Mouse (Mus musculus): ENCODE results near the gene Prr12.
A peak's percentile ranks its signal among the peaks of the same experiment; 100 is the strongest.

Gene Prr12

DNA sequence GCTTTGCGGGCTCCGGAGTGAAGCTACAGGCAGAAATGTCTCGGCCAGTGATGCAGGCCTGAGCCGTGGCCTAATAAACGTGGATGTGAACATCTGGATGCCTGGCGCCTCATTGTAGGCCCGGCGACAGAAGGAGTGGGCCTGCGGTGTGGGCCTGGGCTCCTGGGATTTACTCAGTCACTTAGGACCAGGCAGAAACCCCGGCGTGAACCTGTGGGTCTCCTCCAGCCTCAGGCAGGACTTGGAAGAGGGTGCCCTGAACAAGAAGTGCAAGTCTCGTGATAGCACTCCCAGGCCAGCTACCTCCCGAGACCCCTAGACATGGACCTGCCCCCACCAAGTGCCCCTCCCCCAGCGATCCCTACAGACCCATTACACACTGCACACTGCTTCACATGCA is 24.6 kb upstream of the Prr12 start:
- DNase-seq (ENCODE audit: low spot score in 2 of 2) = no peak

DNA sequence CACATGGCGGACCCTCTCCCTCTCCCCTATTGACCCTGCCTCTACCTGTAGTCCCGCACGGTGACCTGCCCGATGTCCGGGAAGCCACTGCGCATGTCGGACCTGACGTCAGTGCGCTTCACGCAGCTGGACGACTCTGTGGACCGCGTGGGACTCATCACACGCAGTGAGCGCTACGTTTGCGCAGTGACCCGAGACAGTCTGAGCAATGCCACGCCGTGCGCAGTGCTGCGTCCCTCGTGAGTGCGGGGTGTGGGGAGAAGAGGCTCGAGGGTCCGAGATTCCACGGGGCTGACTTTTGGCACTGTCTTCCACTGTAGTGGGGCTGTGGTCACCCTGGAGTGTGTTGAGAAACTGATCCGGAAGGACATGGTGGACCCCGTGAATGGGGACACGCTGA is 23.8 kb upstream of the Prr12 start:
- no peak for DNase-seq (ENCODE audit: low spot score in 2 of 2)

DNA sequence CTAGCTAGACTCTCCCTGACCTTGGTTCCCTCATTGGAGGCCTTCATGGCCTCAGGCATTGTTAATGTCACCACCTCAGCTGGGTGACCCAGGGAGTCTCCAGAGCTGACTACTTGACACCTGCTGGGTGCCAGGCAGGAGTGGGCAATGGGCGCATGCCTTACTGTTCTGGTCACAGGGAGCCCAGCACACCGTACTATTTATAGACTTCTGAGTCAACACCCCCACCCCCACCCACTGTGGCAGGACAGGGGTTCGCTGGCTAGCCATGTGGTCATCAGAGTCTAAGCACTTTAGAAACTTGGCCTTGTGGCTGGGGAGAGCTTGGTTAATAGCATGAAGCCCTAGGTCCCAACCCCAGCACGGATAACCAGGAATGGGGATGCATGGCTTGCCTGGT is 22.7 kb upstream of the Prr12 start:
- no peak for DNase-seq (ENCODE audit: low spot score in 2 of 2)

DNA sequence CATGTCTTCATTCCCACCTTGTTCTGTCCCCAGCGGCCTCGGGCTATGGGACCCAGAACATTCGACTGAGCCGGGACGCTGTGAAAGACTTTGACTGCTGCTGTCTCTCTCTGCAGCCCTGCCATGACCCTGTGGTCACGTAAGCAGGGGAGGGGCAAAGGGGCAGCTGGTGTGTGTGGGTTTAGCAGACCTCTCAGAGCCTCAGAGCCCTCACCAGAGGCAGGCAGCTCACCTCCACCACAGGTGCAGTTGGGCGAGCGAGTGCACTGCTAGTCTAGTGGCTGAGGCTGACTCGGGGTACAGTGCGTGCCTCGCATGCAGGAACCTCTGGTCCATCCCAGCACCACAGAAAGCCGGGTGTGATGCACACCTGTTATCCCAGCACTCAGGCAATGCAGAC is 21.3 kb upstream of the Prr12 start:
- DNase-seq (ENCODE audit: low spot score in 2 of 2) = no peak

DNA sequence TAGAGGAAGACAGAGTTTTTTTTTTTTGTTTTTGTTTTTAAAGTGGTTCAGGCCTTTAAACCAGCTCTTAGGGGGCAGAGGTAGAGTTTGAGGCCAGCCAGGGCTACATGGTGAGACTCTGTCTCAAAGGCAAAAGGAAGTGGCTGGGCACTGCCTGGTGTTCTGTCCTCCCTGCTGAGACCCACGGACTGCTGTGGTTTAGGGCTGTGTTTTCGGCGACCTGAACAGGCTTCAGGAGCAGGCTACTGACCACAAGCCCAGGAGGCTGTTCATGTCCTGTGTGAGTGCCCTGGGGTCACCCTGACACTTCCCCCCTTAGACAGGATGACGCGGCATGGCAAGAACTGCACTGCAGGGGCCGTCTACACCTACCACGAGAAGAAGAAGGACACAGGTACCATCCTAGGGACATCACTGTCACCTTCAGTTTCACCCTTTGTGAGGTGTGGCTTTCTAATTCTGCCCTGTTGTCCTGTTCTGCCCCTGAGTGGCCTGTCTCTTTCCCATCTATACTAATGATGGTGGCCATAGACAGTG is 20.6 kb upstream of the Prr12 start:
- DNase-seq (ENCODE audit: low spot score in 2 of 2) = no peak

DNA sequence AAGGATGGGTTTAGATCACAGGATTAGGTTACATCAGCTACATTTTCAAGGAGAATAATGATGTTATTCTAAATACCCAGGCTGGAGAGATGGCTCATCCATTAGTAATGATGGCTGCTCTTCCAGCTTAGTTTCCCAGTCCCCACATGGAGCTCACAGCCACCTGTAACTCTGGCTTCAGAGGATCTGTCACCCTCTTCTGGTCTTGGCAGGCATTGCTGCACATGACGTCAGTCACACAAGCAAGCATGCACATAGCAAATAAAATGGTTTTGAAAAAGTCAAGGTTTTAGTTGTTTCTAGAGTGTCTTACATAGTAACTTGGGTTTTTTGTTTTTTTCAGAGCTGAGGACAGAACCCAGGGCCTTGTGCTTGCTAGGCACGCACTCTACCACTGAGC is 19.5 kb upstream of the Prr12 start:
- DNase-seq (ENCODE audit: low spot score in 2 of 2) = no peak

DNA sequence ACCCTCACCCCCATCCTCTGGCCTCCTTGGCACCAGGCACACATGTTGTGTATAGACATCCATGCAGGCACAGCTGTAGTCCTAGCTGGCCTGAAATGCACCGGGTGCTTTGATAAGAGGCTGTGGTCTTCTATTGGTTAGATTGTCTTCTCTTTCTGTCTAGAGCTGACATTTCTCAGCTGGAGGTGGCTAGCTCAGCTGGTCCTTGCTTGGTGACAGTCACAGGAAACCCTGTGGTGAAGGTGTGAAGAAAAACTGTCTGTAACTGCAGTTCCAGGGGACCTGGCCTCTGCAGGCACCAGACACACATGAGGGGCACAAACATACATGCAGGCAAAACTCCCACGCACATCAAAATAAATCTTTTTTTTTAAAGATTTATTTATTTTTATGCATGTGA is 17.0 kb upstream of the Prr12 start:
- no peak for DNase-seq (ENCODE audit: low spot score in 2 of 2)

DNA sequence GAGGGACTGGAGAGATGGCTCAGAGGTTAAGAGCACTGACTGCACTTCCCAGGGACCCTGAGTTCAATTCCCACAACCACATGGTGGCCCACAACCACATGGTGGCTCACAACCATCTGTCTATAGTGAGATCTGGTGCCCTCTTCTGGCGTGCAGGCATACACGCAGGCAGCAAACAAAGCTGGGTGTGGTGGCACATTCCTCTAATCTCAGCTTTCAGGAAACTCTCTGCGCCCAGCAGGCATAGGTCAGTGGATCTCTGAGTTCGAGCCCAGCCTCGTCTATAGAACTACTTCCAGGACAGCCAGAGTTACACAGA is 15.3 kb upstream of the Prr12 start:
- peak in 1 of 2 experiments; percentile 44 for DNase-seq (ENCODE audit: low spot score in 2 of 2)

DNA sequence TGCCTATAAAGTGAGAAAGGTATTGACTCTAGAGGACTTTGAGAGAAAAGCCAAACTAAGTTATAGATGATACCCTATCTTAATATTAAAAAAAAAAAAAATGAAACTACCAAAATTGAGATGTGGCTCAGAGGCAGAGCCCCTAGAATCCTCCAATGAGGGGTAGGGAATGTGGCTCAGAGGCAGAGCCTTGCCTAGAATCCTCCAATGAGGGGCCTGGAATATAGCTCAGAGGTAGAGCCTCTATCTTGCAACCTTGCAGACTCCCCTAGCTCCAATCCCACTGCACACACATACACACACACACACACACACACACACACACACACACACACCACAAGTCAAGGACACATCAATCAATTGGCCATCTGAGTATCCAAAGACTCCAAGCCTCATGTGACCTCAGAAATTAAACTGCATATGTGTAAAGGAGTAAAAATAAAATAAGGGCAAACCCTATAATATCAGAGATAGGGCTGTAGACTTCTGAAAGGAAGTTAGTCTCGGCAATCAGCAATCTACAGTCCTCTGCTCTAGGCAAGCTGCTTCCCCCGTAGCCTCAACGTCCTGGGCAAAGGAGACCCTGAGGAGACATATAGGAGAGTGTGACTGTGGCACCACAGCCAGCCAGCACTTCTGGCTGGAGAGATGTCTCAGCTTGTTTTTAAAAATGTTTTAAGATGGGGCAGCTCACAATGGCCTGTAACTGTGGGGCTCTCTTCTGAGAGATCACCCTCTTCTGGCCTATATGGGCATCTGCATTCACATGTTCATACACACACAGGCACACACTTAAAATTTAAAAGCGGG is 14.7 kb upstream of the Prr12 start:
- no peak for DNase-seq (ENCODE audit: low spot score in 2 of 2)

DNA sequence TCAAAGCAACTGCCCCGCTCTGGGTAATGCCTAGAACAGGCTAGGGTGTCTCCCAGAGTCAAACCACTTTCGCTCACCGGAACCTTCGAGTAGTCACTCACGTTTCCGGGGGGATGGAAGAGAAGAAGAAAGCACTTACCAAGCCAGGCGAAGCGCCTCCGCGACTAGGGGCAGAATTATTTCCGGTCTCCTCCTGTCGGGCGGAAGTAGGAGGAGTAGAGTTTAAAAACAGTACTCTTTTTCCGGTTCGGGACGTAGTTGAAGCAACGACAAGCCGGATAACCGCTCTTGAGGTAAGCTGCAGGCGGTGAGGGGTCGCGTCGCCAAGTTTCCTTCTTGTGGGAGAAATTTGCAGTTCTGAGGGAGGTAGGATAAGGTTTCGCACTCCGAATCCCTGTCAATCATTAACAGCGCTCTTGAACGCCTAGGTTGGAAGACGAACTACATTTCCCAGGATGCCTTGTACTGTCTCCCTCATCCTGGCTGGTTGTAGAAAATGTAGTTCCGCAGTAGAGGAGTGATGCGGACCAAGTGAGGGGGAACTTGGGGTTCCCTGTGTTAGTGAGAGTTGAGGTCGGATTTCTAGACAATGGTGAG is 9.7 kb upstream of the Prr12 start, which contains the start of the genes Nosip and Prrg2:
Gene Nosip, plus strand, starts transcription at position 191 of the 597 bp plus-strand sequence.
Gene Prrg2, minus strand, starts transcription at position 439 of the 597 bp plus-strand sequence.
- DNase-seq (ENCODE audit: low spot score in 2 of 2) = peak; percentile 68 to 92

DNA sequence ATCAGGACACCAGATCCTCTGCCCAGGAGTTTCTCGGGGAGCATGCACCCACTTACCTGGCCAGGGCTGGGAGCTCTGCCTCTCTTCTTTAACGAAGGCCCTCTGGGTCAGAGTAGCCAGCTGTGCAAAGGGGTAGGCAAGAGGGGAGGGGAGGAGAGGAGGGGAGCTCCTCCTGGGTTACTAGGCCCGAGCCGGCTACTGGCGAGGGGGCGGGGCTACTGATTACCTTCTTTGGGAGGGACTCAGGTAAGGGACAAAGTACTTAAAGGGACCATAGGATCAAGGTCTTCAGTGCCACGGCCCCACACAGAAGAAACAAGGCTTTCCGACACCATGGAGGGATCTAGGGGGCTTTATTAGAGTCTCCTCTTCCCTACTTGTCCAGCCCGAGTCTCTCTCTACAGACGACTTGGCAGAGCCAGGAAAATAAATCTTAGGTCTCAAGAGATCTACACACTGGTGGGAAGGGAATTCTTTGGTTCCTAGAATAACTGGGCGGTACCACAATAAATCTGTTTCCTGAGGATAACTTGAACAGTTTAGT is 8.9 kb upstream of the Prr12 start:
- DNase-seq (ENCODE audit: low spot score in 2 of 2) = no peak

DNA sequence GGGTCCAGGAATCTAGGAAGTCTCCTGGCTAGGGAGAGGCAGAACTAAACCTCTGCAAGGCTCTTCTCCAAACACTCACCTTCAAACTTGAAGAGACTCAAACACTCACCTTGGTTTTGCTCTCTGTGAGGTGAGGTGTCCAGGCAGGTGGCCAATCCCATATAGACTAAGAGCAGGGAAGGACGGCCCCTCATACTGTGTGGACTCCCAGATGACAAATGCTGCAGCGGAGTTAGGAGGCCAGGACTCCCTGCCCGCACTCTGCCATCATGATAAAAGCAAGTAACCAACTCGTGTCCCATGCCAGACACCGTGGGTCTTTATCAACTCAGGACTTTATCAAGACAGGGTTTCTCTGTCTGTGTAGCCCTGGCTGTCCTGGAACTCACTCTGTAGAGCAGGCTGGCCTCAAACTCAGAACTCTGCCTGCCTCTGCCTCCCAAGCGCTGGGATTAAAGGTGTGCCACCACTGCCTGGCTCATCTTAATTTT is 8.0 kb upstream of the Prr12 start:
- DNase-seq (ENCODE audit: low spot score in 2 of 2) = no peak

DNA sequence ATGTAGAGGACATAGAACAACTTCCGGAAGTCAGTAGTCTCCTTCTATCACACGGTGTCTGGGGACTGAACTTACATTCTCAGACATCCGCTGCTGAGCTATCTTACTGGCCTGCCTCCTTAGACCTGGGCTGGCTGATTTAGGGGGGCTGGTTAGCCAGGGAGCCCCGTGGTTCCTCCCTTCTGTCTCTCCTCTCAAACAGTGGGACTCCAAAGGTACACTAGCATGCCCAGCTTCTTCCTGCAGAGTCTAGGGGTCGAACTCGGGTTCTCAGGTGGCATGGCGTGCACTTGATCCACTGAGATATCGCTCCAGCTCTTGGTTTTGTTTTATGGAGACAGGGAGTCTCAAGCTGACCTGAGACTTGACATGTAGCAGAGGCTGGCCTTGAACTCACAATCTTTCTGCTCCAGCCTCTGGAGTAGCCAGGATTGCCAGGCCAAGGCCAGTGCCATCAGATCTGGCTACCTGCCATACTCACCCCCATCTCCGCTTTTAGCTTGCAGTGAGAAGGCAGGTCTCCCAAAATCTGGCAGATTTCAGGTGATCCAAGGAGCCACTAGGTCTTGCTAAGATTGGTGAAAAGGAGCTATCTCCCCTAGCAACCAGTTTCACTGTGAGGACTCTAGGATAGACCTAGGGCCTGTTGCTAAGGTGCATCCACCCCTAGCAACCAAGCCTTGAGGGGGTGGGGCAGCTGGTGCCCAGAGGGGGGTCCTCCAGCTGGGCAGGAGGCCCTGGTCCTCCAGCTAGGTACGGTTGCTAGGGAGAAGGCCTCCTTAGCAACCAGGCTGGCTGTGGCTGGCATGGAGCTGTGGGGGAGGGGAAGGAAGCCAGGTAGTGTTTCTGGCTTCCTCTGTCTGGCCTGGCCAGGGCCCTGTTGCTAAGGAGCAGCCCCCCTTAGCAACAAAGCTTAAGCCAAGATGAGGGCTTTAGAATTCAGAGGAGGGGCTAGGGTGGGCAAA is 6.2 kb upstream of the Prr12 start:
- DNase-seq (ENCODE audit: low spot score in 2 of 2) = peak in 1 of 2 experiments; percentile 51

DNA sequence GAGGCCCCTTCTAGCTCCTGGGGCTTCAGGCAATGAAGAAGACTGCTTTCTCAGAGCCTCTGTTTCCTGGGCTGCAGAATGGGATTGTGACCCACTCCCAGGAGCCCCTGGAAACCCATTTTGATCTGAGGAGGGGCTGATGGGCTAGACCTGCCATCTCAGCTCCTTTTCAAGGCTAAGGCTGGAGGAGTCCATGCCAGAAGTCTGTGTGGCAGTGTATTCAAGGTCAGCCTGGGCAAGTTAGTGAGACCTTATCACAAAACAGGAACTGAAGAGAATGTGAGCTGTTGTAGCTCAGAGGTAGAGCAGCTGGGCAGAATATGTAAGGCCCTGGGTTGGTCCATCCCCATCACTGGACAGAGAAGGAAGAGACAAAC is 4.3 kb upstream of the Prr12 start:
- no peak for DNase-seq (ENCODE audit: low spot score in 2 of 2)

DNA sequence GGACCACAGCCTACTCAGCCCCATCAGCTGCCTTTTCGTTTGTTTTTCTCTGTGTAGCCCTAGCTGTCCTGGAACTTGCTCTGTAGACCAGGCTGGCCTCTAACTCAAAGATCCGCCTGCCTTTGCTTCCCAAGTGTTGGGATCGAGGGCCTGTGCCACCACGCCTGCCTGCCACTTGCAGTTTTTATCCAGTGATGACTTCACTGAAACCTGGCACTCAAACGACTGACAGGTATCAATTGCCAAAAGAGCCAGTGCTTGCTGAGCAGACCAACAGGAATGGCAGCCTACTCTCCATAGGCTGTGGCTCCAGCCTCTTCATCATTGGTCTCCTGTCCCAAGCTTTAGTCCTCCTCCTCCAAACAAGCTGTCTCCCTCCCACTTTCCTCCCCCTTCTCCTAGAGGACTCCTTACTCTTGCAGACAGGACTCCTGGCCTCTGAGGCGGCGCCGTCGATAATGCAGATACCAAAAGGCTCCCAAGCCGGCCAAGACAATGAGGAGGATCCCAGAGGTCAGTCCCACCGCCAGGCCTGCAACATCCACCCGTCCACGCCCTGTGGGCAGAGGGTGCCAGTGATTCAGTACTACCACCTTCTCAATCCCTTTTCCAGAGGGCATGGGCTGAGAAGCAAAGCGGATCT is 3.8 kb upstream of the Prr12 start:
- DNase-seq (ENCODE audit: low spot score in 2 of 2) = no peak

DNA sequence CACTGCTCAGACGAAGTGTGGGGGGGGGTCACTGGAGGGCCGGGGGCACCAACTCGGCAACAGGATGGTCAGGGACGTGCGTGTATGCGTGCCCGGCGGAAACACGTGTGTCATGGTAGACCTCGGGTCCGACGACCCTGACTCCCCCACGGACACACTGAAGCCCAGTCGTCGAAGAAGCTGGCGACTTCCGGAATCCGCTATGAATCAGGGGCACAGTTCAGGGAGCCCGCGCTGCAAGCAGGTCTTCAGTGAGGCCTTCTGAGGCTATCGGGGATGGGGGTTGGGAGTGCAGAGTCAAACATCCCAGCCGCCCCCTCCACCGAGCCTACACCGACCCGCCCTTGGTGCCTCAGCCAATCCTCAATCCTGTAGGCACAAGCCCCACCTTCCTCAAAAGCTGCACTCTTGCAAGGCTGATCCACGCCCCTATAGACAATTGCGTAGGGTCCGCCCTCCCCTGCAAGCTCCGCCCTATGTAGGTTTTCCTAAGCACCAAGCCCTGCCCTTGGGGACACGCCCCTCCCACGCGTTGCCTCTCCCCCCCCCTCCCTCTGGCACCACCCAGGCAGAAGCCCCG is 1.3 kb upstream of the Prr12 start:
- DNase-seq (ENCODE audit: low spot score in 2 of 2) = peak; percentile 65 to 83

DNA sequence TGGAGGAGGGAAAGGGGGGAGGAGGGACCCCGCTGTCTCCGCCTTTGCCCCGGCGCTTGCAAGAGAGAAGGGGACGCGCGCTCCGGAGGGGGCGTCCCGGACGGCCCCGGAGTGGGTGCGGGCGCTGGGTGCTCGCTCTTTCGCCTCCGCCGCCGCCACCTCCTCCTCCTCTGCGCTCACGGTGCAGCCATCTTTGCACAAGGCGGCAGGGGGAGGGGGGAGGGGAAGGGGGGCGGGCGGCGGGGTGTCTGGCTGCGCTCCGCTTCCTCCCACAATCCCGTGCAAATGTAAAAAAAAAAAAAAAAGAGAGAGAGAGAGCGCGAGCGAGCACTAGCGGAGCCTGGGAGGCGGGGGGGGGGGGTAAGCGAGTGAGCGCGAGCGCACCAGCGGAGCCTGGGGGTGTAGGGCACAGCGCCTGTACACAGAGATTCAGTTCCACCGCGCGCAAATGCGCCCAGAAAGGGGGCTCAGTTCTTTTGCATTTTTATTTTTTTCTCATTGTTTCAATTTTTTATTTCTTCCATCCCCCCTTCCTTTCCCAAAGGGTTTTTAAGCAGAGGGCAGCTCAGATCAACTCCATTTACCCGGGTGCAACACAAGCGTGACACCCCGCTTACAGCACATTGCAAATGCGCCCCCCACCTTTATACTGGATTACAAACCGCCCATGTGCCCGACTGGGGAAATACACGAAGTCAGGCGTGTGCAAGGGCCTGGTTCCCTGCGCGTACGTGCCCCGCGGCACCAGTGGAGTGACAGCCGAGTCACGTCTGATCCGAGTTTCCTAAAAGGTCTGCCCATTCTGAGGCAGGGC is 643 bp upstream of the Prr12 start:
- DNase-seq (ENCODE audit: low spot score in 2 of 2) = peak in 1 of 2 experiments; percentile 65

DNA sequence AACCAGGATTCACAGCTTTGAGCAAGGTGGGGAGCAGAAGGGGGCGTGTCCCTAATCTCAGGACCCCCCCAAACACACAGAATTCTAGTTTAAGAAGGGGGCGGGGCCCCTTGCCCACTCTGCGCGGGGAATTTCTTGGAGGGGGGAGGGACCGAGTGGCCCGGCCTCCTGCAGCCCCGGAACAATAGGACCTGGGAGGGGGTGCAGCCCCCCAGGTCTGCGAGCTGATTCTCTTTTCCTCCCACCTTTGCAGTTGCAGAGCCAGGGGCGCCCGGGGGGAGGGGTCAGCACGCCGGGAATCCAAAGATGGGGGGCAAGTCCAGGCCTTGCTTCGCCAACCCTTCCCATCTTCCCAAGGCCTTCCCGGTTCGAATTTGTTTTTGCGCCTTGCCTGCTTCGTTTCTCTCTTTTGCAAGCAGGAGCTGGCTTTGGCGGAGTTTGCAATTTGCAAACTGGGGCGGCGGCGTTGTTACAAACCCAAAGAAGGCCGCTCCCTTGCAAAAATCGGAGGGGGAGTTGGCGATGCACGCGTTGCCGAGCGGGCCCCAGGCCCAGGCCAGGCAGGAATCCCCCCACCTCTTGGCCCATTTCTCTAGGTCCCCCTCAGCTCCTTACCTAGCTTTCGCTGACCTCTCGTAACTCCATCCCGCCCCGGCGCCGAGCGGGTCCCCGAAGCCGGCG is 360 bp downstream of the Prr12 start:
- peak in 1 of 2 experiments; percentile 52 for DNase-seq (ENCODE audit: low spot score in 2 of 2)

DNA sequence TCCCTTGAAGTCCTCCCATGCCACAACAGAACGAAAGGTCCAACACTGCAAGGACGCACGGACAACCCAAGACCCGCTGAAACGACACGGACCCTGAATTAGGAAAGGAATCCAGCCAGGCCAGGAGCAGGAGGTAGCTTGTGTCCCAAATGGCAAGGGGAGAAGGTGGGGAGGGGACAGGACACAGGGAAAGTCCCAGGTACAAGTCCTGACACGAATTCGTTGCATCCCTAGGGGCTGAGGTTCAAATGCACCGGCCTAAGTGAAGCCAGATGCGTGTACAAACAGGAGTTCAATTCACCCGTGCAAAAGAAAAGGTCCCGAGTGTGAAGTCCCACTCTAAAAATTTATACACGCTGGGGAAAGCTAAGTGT is 1.1 kb downstream of the Prr12 start:
- no peak for DNase-seq (ENCODE audit: low spot score in 2 of 2)
